Mouse (Mus musculus): ENCODE results near the gene Atf7.
"Not testable (repeated sequence)": the region's sequence is repeated elsewhere in the genome, so short reads cannot be mapped to it uniquely, and the experiment has no call there.

Gene Atf7

DNA sequence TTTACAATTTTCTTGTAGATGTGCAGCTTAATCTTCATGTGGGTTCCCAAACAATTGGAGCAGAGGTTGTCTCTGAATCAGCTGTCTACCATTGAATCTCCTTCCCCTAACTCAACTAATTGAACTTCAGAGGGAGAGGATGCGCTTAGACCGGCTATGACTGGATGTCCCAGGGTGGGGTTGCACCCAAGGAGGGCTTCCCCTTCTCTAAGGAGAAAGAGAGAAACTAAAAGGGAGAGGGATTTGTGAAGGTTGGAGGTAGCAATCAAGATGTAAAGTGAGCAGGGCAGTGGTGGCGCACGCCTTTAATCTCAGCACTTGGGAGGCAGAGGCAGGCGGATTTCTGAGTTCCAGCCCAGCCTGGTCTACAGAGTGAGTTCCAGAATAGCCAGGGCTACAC is 5.8 kb downstream of the Atf7 start:
- DNase-seq = no peak

DNA sequence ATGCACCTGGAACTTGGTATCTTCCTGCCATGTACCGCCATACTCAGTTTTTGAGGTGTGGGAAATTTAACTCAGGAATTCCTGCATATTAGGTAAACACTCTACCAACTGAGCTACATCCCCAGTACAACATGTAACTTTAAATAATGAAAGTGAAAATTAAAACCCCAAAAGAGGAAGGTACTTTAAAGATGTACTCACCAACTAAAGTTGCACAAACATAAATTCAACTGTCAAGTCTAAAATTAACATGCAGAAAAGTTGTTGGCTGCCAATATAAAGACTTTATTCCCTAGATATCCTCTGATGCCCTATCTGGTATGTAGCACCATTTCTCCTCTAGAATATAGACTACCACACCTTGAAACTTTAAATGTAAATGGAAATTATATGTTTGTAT is 7.6 kb downstream of the Atf7 start:
- DNase-seq = no peak

DNA sequence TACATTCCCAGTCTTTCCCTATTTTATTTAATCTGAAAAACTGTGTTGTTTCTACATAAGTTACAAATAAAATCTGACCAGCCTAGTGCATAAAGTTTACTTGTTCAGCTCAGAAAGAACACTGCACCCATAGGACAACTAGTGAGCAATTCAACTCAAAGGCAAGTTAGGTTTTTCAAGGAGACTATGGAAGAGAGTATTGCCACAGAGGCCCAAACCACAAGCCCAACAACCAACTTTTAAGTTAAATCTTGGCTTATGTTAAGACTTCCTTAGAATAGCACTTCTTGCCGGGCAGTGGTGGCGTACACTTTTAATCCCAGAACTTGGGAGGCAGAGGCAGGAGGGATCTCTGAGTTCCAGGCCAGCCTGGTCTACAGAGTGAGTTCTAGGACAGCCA is 9.1 kb downstream of the Atf7 start:
- DNase-seq = no peak

DNA sequence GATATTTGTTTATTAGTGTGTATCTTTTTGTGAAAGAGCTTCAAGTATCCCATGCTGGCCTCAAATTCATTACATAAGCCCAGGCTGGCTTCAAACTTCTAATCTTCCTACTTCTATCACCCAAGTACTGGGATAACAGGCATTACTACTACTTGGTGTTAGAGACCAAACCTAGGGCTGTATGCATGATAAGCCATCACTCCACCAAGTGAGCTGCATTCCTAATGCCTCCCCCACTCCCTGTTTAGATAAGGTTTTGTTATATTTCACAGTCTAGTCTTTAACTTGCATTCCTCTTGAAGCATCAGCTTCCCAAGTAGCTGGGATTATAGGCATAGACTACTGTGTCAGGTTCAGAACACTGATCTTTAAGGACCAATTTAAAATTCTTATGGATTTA is 11.0 kb downstream of the Atf7 start:
- DNase-seq = no peak

DNA sequence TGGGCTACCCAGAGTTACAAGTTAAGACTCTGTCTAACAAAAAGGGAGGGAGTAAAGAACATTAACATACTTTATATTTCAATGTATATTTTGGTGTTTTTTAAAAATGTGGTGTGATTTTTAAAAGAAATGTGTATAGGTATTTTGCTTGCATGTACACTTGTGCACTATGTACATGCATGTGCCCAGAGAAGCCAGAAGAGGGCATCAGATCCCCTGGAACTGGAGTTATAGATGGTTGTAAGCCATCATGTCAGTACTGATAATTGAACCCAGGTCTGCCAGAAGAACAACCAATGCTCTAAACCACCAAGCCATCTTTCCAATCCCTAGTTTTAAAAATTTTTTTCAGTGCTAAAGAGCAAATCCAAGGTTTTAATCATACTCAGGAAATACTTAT is 12.3 kb downstream of the Atf7 start:
- no peak for DNase-seq

DNA sequence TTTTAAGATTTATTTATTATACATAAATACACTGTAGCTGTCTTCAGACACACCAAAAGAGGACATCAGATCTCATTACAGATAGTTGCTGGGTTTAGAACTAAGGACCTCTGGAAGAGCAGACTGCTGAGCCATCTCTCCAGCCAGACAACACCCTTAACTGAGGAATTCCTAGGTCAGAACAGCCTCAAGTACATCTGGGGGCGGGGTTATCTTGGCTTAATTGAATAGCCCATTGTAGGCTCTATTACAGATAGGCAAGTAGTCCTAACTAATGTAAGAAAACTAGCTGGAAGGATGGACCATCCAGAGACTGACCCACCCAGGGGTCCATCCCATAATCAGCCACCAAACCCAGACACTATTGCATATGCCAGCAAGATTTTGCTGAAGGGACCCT is 16.7 kb downstream of the Atf7 start:
- DNase-seq = not testable (repeated sequence)

DNA sequence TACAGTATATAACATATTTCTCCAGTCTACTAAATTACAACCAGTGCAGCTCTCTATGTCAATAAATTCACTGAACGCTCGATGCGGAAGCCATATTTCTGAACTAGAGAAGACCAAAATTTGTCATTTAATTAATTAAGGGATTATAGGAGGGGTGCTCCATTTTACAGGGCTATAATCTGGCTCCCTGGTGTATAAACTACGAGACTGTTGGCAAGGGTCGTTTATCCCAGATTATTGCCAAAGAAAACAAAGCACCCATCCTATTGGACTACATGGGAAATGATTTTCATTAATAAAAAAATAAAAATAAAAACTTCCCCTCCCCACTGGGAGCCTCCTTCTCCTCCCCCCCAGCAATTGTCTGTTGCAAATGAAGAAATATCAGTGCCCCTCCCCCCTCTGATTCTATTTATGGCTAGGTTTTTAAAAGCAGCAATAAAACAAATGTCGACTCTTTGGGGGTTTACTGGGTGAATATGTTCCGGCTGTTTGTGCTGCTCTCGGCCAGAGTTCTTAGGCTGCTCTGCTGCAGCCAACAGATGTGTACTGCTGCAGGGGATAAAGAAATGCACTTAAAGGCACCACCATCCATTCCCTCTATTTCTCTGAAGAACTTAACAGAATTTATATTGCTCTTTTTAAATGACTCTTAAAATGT is 31.1 kb downstream of the Atf7 start:
- DNase-seq = peak; percentile 36

DNA sequence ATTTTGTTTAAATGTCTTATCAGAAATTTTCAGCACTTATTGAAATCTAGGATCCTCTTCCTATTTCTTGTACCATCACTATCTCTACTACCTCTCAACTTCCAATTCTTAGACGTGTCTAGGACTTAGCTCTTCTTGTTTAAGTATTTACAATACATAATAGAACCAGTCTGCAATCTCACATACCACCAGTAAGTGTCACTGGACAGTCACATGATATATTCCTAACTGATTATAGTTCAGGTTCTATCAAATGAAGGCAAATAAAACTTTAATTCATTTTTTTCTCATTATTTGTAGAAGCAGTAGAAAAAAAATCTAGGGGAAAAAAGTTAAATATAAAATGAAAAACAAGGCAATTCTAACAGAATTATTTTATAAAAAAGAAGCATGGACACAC is 32.6 kb downstream of the Atf7 start:
- peak; percentile 32 for DNase-seq

DNA sequence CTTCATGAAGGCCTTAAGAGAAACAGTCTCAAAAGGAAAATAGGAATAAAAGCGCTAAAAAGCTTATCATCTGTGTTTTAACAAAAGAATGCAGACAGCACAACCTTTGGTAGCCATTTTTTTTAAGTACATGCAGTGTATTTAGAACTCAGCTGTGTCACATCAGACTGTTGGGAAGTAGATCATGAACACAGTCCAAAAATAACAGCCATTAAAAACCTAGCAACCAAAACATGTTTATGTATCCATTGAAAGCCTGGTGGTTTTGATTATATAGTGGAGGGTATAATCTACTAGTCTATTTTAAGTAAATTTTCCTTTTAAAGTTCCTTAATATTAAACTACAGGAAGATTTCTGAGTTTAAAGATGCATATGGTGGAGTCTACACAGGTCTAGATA is 34.7 kb downstream of the Atf7 start:
- DNase-seq = no peak

DNA sequence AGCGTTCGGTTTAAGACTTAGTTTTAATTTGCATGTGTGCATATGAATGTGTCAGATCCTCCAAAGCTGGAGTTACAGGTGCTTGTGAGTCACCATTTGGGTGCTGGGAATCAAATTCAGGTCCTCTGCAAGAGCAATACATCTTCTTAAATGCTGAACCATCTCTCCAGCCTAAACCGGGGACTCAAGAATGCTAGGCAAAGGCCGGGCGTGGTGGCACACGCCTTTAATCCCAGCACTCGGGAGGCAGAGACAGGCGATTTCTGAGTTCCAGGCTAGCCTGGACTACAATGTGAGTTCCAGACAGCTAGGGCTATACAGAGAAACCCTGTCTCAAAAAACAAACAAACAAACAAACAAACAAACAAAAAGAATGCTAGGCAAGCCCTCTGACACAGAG is 35.4 kb downstream of the Atf7 start:
- no peak for DNase-seq

DNA sequence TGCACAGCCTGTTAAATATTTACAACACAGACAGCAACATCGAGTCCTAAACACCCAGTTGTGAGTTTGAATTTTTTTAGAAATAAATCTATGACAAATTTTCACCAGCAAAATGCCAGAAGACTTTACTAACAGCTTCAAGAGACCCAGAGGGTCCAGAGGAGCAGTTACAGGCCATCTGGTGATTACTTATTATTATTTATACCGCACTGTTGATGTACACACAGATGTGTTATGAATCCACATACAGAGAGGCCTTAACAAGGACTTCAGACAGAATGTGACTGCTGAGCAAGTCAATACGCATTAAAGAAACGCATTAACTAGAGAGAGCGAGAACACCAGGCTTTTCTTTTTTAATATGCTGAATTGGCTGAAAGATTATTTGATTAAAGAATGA is 39.8 kb downstream of the Atf7 start:
- DNase-seq = no peak

DNA sequence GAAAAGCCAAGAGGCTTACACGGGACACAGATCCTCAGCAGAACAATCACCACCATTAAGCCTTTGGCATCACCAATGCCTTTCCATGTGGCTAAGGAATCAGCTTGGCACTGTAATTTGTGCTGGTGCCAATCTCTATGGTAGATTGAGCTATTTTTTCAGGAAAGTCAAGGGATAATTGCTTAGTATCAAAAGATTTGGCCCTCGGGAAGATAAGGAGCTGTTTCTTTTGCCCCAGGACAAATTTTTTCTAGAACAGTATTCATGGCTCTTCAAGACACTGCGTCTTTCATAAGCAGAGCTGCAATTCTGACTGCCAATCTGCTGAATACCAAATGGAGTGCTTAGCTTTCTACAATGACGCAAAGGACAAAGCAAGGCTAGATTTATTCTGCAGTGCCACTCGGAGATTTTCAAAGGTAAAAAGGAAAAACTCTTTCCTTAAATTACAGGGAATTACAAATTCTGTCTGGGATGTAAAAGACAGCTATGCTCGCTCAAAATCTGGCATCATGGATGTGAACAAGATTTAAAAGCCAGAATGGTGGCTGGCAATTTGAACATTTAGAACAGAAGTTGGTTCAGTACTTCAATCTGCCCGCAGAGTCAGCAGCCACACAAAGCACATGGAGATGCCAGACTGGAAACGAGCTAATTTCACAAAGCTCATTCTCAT is 41.4 kb downstream of the Atf7 start:
- DNase-seq = no peak

DNA sequence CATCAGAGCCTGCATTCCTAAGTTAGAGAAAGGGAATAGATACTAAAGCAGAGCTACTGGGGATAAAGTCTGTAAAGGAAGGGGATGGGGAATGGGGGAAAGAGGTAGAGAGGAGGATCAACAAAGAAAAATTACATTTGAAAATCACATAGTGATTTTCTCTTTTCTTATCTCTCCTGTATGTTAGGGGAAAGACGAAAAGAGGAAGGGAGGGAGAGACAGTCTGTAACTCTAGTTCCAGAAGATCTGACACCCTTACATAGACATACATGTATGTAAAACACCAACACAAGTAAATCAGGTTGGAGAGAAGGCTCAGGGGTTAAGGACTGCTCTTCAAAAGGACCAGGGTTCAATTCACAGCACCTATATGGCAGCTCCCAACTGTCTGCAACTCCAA is 44.1 kb downstream of the Atf7 start:
- no peak for DNase-seq

DNA sequence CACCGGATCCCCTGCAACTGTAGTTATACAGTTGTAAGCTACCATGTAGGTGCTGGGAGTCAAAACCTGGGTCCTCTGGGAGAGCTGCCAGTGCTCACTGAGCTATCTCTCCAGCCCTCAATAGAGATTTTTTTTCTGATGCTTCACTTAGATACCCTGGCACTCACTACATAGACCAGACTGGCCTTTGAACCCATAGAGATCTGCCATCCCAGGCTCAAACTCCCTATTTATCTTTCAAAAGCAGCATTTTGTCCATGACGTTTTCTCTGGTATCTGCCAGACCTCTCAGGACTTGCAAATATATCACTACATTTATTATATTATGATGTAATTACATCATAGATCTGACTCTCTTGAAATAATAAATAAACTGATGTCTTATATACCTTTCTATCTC is 46.9 kb downstream of the Atf7 start:
- DNase-seq = no peak

DNA sequence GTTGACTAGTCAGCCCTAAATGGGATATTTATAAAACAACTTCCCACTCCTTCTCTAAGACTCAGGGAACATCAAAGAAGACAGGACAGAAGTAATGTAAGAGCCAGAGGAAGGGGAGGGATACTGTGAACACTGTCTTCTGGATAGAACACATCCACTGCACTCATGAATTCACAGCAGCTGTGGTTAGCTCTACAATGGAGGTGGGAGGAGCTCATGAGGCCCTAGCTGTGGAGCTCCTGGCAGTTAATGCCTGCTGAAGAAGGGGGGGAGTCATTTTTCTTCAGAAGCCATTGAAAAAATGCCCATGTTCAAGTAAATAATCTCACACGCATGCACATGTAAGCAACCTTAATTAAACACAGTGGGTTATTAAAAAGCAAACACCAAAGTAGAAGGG is 48.3 kb downstream of the Atf7 start:
- DNase-seq = no peak

DNA sequence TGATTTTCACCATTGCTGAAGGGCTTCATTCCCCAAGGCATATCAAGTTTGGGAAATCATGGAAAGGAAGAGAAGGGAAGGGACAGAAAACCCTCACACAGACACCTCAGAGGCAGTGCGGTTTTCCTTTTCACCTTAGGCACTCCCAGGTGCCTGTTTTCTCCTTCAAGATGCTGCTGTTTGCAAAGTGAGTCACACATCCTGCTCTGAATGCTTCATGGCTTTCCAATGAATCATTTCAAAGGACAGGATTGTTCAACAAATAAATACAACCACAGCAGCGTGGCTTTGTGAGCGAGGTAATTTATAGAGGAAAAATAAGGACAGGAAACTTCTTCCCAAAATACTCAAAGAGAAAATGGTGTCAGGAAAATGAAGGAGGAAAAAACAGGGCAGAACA is 53.2 kb downstream of the Atf7 start:
- peak; percentile 5 for DNase-seq

DNA sequence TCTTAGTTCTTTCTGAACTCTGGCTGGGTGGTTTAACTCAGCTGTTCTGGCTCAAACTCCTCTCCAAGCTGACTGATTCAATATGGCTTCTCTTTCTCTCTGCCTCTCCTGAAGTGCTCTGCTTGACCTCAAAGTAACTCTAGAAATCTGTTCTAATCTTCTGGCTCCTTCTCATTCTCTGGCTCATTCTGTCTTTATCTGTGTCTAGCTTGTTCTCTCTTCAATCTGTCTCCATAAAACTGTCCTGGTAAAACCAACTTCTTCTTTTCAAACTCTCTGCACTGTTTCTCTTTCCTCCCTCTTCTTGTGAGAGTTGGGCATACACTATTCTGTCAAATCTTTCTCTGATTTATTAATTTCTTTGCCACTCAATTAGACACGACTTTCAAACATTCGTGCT is 57.4 kb downstream of the Atf7 start:
- DNase-seq = no peak

DNA sequence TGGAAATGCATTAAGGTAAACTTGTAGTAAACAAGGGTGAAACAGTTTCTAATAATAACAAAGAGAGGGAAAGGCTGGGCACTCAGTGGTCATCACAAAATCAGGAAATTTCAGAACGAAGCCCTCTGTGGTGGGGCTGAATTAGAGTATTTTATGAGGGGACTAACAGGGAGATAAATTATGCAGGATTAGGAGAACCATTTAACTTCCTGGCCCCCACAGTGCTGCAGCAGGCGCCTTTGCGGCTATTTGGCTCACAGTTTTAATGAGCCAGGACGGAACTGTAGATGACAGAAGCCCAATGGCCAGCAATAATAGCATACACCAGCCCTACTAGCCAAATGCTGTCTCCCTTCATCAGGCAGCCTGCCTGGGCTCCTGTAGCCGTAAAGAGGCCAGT is 61.6 kb downstream of the Atf7 start:
- DNase-seq = no peak

DNA sequence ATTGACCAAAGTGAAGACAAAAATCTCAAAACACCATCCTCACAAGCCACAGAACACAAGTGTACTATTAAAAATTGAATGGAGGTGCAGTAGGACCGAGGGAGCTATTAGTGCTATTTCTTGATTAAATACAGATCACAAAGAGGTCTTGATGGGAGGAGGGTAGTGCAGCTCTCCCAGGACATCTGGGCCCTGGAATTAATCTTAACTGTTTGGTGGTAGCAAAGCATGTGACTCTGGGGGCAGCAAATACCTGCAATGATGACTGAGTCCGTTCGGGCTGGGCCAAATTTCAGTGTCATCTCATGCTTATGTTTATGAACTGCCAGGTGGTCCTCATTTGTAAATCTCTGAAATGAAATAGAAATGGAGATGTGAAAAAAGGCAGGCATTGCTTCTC is 62.2 kb downstream of the Atf7 start:
- no peak for DNase-seq

DNA sequence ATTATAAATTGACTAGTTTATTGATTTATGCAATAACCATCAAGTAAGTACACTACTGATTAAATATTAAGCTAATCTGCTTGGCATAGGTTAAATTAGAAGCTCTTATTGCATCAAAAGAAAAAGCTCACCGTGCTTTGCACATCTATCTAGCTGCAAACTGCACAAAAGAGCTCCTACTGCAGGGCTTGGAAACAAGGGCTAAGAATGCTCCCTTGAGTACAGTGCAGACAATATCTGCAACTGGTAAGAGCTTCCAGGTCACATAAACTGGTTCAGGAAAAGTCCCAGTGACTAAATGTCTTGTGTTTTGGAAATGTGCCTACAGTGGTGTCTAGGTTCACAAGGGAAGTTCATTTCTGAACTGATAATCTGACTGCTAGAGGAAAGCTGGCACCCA is 62.8 kb downstream of the Atf7 start:
- DNase-seq = no peak

DNA sequence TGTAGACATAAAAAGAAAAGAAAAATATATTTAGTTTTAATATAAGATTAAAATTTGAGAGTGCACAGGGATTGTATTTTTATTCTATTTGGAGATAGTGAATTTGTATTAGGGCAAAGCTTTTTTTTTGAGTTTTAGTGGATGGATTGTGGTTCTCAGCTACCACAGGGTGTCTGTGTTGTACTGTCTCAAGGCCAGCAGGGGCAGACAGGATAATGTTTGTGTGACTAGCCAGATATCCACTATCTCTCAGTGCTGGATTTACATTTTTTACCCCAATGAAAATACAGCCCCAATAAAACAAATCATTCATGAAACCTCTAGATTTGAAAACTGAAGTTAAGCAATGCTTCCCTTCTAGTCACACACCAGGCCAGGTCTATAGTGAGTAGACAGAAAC is 67.7 kb downstream of the Atf7 start:
- peak; percentile 13 for DNase-seq

DNA sequence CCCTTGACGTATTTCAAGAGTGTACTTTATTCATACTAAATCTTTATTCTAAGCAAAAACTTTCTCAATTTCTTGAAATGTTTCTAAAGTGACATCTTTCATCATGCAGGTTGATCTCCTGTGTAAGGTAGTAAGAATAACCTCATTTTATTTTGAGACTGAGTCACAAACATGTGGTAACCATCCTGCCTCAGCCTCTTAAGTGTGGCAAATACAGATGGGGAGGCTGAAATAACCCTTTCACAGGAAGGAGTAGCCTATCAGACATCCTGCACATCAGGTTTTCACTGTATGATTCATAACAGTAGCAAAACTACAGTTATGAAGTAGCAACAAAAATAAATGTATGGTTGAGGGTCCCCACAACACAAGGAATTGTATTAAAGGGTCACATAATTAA is 69.7 kb downstream of the Atf7 start:
- DNase-seq = no peak

DNA sequence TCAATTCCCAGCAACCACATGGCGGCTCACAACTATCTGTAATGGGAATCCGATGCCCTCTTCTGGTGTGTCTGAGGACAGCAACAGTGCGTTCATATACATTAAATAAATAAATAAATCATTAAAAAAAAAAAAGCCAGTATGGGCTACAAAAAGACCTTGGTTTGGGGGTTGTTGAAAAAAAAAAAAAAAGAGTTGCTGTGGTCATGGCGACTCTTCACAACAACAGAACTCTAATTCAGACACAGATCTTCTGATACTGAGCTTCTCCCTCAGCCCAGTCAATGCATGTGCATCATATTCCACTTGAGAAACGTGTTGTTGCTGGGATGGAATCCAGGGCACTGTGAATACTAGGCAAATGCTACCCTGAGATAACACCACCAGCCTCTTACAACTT is 72.7 kb downstream of the Atf7 start:
- no peak for DNase-seq

DNA sequence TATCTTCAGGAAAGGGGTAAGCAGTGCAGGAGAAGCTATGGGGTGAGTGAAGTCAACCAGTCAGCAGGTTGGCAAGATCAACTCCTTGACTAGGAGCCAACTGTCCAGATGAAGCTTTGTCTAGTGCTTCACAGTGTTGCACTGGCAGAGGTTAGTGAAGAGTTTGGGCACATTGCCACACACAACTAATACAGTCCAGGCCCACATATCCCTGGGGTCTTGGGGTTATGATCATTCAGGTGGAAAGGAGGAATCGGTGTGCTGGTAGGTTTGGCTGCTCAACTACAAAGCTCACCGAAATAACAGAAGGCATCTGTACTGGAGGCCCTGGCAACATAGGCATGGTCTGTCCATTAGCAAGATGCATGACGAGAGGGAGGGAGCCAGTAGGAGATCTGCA is 77.8 kb downstream of the Atf7 start:
- DNase-seq = no peak

All from lung, postnatal 10 days (tissue).